Mouse (Mus musculus): ENCODE results near the gene Ror2. TPM values are rescaled to one million over a fixed set of nuclear protein-coding genes. Genes with fewer than 3 reads are reported as not detected.

Ror2 gene
- polyA plus RNA-seq, 1 experiment from 2014 or later = 6.9 TPM

- DNase-seq (ENCODE audit: low spot score) = no peak
- no peak overlapping the region for H3K9ac ChIP-seq (ENCODE audit: low read length)
- H3K9me3 ChIP-seq (ENCODE audit: control insufficient read depth, low read length) = no peaks in the 10 kb centered on the region
- peak; percentile 53; the same call in 1 of the 2 replicates for ATAC-seq (ENCODE audit: low FRiP score, low TSS enrichment)
- 42% methylated on average over 16 of the region's 16 CpGs for WGBS
- peak overlapping the region; percentile 17; the same call in 1 of the 2 replicates for H3K4me2 ChIP-seq (replicated peaks; ENCODE audit: low read depth)
- peaks cover 3% of the 10 kb centered on the region for H3K4me1 ChIP-seq (replicated peaks; ENCODE audit: control insufficient read depth, insufficient read depth)
- H3K27me3 ChIP-seq (ENCODE audit: control insufficient read depth, insufficient read depth, low read length) = no peaks in the 10 kb centered on the region
- no peaks in the 10 kb centered on the region for H3K36me3 ChIP-seq (ENCODE audit: control insufficient read depth, insufficient read depth, low read length)
- H3K27ac ChIP-seq (replicated peaks) = peak overlapping the region; percentile 80
- TF ChIP-seq CTCF (IDR thresholded peaks at IDR 0.05; ENCODE audit: low read depth) = no peak
- no peak for TF ChIP-seq EP300 (optimal IDR thresholded peaks at IDR 0.05)
- H3K4me3 ChIP-seq (ENCODE audit: low read depth, low read length) = no peak overlapping the region
Measured at GRCm38 (mm10) chr13:53262509-53263250, 23.2 kb downstream of the Ror2 start.

DNA sequence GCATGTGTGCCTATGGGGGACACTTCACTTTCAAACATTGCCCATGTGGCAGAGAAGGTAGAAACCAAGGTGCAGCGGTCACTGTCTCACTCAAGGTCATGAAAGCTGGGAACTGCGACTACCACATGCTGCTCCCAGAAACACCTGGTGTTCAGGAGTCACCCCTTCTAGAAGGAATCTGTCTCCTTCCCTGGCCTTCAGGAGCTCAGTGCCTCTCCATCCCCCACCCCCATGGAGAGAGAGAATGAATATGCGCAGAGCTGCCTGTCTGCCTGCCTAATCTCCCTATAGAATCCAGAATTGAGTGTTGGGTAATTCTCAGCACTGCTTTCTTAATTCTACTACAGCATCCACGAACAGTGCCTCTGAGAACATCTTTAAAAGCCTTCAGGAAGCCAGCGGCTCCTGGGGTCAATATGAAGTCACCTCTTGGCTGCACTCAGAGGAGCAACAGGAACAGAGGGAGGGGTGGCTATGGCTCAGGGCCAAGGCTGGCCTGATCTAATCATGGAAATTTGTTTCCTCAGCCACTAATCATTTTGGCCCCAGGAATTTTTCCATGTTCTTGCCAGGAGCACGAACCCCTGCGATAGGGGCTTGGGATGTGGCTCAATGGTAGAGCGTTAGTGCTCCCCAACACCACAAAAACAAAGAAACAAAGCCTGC, 24.7 kb downstream of the Ror2 start:
- peak; percentile 33; the same call in 1 of the 2 replicates for ATAC-seq (ENCODE audit: low FRiP score, low TSS enrichment)
- peak overlapping the region; percentile 45 for H3K27ac ChIP-seq (replicated peaks)
- 0 out of 2 replicates have a peak overlapping the region, but pooled peaks have one; percentile 5 for H3K4me2 ChIP-seq (replicated peaks; ENCODE audit: low read depth)
- no peak for TF ChIP-seq CTCF (IDR thresholded peaks at IDR 0.05; ENCODE audit: low read depth)
- no peak for TF ChIP-seq EP300 (optimal IDR thresholded peaks at IDR 0.05)
- H3K9ac ChIP-seq (ENCODE audit: low read length) = no peak overlapping the region
- H3K4me1 ChIP-seq (replicated peaks; ENCODE audit: control insufficient read depth, insufficient read depth) = peaks cover 3% of the 10 kb centered on the region
- DNase-seq (ENCODE audit: low spot score) = peak; percentile 57
- WGBS = 48% methylated on average over 8 of the region's 8 CpGs
- no peaks in the 10 kb centered on the region for H3K27me3 ChIP-seq (ENCODE audit: control insufficient read depth, insufficient read depth, low read length)
- H3K4me3 ChIP-seq (ENCODE audit: low read depth, low read length) = no peak overlapping the region
- no peaks in the 10 kb centered on the region for H3K9me3 ChIP-seq (ENCODE audit: control insufficient read depth, low read length)
- H3K36me3 ChIP-seq (ENCODE audit: control insufficient read depth, insufficient read depth, low read length) = no peaks in the 10 kb centered on the region

DNA sequence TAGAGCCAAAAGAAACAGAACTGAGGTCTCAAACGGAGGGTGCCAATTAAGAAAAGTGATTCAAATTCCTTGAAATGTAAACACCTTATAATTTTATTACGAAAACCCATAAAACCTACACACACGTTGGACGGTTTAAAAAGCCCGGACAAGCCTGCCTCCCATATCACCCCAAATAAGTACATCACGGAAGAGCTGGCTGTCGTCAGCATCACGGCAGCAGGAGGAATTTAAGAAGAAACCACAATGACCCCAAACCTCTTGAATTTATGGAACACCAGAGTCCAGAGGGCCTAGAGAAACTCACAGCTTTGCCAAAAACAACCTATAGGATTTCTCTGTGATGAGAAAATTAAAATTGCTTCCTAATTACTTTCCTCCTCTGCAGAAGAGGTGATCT, 27.0 kb downstream of the Ror2 start:
- Histone ChIP-seq H3K27ac (replicated peaks) (0 out of 2 replicates have a peak overlapping the region, but pooled peaks have one; percentile 63), H3K4me1 (replicated peaks; ENCODE audit: control insufficient read depth, insufficient read depth) (peaks cover 3% of the 10 kb centered on the region), H3K9ac (ENCODE audit: low read length) (no peak overlapping the region), H3K4me3 (ENCODE audit: low read depth, low read length) (no peak overlapping the region), H3K36me3 (ENCODE audit: control insufficient read depth, insufficient read depth, low read length) (no peaks in the 10 kb centered on the region), H3K4me2 (replicated peaks; ENCODE audit: low read depth) (no peak overlapping the region), H3K9me3 (ENCODE audit: control insufficient read depth, low read length) (no peaks in the 10 kb centered on the region), H3K27me3 (ENCODE audit: control insufficient read depth, insufficient read depth, low read length) (no peaks in the 10 kb centered on the region)
- 54% methylated on average over 8 of the region's 8 CpGs for WGBS
- no peak for ATAC-seq (ENCODE audit: low FRiP score, low TSS enrichment)
- DNase-seq (ENCODE audit: low spot score) = no peak
- peak; percentile 30 for TF ChIP-seq EP300 (optimal IDR thresholded peaks at IDR 0.05)
- TF ChIP-seq CTCF (IDR thresholded peaks at IDR 0.05; ENCODE audit: low read depth) = no peak

DNA sequence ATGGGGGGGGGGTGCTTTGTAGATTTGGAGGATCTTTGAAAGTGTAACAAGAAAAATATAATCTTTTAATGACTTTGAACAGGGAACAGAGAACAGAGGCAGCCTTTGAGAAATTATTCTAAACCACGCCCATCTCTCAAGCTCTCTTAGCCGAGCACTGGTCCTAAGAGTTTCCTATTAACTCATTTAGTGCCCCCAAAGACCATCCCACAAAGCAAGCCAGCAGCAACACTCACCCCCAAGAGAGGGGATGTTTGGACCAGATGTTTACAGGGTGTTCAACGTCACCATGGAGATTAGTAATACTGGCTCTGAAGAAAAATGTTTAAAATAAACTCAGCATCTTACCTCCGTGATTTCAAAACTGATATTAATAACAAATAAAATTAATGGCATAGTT, 27.4 kb downstream of the Ror2 start:
- whole genome bisulfite sequencing = 33% methylated on average over 4 of the region's 4 CpGs
- DNase-seq (ENCODE audit: low spot score) (no peak), ATAC-seq (ENCODE audit: low FRiP score, low TSS enrichment) (no peak)
- Histone ChIP-seq H3K27ac (replicated peaks) (no peak overlapping the region), H3K4me3 (ENCODE audit: low read depth, low read length) (no peak overlapping the region), H3K9me3 (ENCODE audit: control insufficient read depth, low read length) (no peaks in the 10 kb centered on the region), H3K4me1 (replicated peaks; ENCODE audit: control insufficient read depth, insufficient read depth) (peaks cover 3% of the 10 kb centered on the region), H3K36me3 (ENCODE audit: control insufficient read depth, insufficient read depth, low read length) (no peaks in the 10 kb centered on the region), H3K9ac (ENCODE audit: low read length) (no peak overlapping the region), H3K4me2 (replicated peaks; ENCODE audit: low read depth) (peak overlapping the region; percentile 14; the same call in 1 of the 2 replicates), H3K27me3 (ENCODE audit: control insufficient read depth, insufficient read depth, low read length) (no peaks in the 10 kb centered on the region)
- no peak for TF ChIP-seq CTCF (IDR thresholded peaks at IDR 0.05; ENCODE audit: low read depth)
- TF ChIP-seq EP300 (optimal IDR thresholded peaks at IDR 0.05) = no peak

DNA sequence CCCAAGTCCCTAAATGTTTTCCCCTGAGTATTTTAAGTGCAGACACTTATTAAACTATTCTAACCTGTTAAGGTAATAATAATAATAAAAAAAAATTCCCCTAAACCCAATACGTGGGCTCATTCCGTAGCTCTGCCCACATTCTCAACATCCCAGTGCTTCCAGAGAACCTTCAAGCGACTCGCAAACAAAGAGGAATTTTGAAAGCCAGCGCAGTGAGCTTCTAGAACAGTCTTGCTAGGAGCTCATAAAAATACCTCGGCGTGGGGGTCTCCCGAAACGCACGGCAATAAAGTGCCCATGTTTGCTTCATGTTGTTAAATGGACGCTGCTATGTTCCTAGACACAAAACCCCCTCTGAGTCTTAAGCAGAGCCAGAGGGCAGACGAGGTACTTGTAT, 32.7 kb downstream of the Ror2 start:
- TF ChIP-seq CTCF (IDR thresholded peaks at IDR 0.05; ENCODE audit: low read depth) (no peak), EP300 (optimal IDR thresholded peaks at IDR 0.05) (no peak)
- 88% methylated on average over 12 of the region's 12 CpGs for WGBS
- Histone ChIP-seq H3K4me1 (replicated peaks; ENCODE audit: control insufficient read depth, insufficient read depth) (no peaks in the 10 kb centered on the region), H3K27ac (replicated peaks) (no peak overlapping the region), H3K4me3 (ENCODE audit: low read depth, low read length) (no peak overlapping the region), H3K4me2 (replicated peaks; ENCODE audit: low read depth) (no peak overlapping the region), H3K36me3 (ENCODE audit: control insufficient read depth, insufficient read depth, low read length) (no peaks in the 10 kb centered on the region), H3K27me3 (ENCODE audit: control insufficient read depth, insufficient read depth, low read length) (no peaks in the 10 kb centered on the region), H3K9me3 (ENCODE audit: control insufficient read depth, low read length) (no peaks in the 10 kb centered on the region), H3K9ac (ENCODE audit: low read length) (no peak overlapping the region)
- ATAC-seq (ENCODE audit: low FRiP score, low TSS enrichment) (no peak), DNase-seq (ENCODE audit: low spot score) (no peak)
